Mouse (Mus musculus) kidney, embryonic 14.5 days (tissue): Measurements from ENCODE around the gene Usp1. TPM values are rescaled to one million over a fixed set of nuclear protein-coding genes. Genes with fewer than 3 reads are reported as not detected.
"Not testable (repeated sequence)": the region's sequence is repeated elsewhere in the genome, so short reads cannot be mapped to it uniquely, and the experiment has no call there.

Experiments
- ATAC-seq: fragments of 200-750 bp; cut with Nextera tagmentation; 2 replicates; pipeline ENCODE4 v1.8.0; 2017; ENCODE audit warnings: moderate number of reproducible peaks, mild to moderate bottlenecking, moderate TSS enrichment, moderate library complexity; ENCODE audit not compliant: low FRiP score, low TSS enrichment
- H3K27ac ChIP-seq: fragments of 300-500 bp; sonication (generic); 2 replicates; pipeline ENCODE4 v1.5.1; 2014; ENCODE audit warnings: low read depth, mild to moderate bottlenecking, low read length, moderate library complexity, mixed read lengths
- H3K27me3 ChIP-seq: fragments of 300-500 bp; sonication (generic); 2 replicates; pipeline ENCODE4 v1.6.1; 2014; ENCODE audit warnings: mild to moderate bottlenecking, low read length; ENCODE audit not compliant: control insufficient read depth, insufficient read depth
- H3K36me3 ChIP-seq: fragments of 300-500 bp; sonication (generic); 2 replicates; pipeline ENCODE4 v1.6.1; 2014; ENCODE audit warnings: low read length, mixed read lengths; ENCODE audit not compliant: control insufficient read depth, insufficient read depth
- H3K4me1 ChIP-seq: fragments of 300-500 bp; sonication (generic); 2 replicates; pipeline ENCODE4 v1.6.1; 2014; ENCODE audit warnings: low read length, mixed read lengths; ENCODE audit not compliant: control insufficient read depth, insufficient read depth
- H3K4me2 ChIP-seq: fragments of 300-500 bp; sonication (generic); replicated peaks from 2 replicates; pipeline ENCODE4 v1.6.1; 2014; ENCODE audit warnings: low read depth, mild to moderate bottlenecking, low read length
- H3K4me3 ChIP-seq: fragments of 300-500 bp; sonication (generic); 2 replicates; pipeline ENCODE4 v1.5.1; 2014; ENCODE audit warnings: mild to moderate bottlenecking, low read length
- H3K9ac ChIP-seq: fragments of 300-500 bp; sonication (generic); 2 replicates; pipeline ENCODE4 v1.6.1; 2014; ENCODE audit warnings: low read depth, mild to moderate bottlenecking, low read length, moderate library complexity
- H3K9me3 ChIP-seq: fragments of 300-500 bp; sonication (generic); 2 replicates; pipeline ENCODE4 v1.6.1; 2016; ENCODE audit warnings: low read length; ENCODE audit not compliant: control insufficient read depth
- WGBS: fragments of 180-500 bp; shearing (Covaris S2); extraction: QIAGEN DNeasy Blood & Tissue Kit; methylation state at CpG from one replicate; pipeline ENCODE4 v1.1.7; 2014; 5-methylcytosine and 5-hydroxymethylcytosine counted together
- polyA plus RNA-seq: library from polyadenylated mRNA; unstranded; fragments of >200 nt; fragmentation: Nextera tagmentation; extraction: Ambion mirVana; gene quantifications from 2 replicates; pipeline ENCODE4 v1.2.1, GENCODE M21; 2014

The Usp1 gene
- polyA plus RNA-seq, 1 experiment from 2014 or later = 141 TPM

DNA sequence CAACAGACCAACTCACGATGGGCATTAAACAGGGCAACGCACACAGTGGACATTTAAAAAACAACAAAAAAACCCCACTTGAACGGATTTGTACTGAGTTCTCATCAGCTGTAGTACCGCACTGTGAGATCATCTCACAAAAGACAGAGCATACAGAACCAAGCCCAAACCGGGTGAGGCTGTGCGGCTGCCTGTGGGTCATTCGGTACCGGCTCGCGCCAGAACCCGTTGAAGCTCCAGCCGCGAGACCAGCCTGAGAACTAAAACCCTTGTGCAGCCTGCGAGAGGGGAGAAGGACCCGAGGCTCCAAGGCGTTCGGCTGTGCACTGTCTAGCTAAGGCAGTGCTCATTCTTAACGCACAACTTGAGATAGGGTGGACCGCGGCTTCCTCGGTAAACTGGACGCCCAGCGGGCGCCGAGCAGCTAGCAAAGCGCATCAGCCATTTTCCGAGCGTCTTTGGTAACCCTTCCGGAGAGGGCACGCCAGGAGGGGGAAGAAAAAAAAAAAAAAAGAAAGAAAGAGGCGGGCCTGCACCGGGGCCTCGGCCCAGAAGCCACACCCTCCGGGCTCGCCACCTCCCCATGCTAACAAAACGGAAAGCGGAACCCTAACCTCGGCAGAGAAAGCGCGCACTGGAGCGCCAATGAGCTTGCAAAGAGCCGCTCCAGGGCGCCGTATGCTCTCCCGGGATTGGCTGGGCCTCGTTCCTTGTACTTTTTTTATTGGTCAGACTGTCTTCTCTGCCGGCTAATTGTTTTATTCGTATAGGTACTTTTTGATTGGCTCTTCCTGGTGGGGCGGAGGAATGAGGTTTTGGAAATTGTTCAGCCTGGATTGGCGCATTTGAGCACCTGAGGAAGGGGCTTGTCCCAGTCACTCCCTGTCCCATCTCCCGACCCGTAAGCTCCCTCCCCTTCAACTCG, 705 bp upstream of the Usp1 start:
- Histone ChIP-seq H3K27me3 (no peaks in the 10 kb centered on the region), H3K4me3 (peak overlapping the region; percentile 64), H3K4me1 (peaks cover 7% of the 10 kb centered on the region; the same call in 1 of the 2 replicates), H3K4me2 (peak overlapping the region; percentile 63), H3K27ac (peak overlapping the region; percentile 100), H3K9ac (peak overlapping the region; percentile 88), H3K9me3 (no peaks in the 10 kb centered on the region), H3K36me3 (peaks cover under 1% of the 10 kb centered on the region; the same call in 1 of the 2 replicates)
- ATAC-seq = peak; percentile 96
- WGBS = under 1% methylated on average over 53 of the region's 53 CpGs

DNA sequence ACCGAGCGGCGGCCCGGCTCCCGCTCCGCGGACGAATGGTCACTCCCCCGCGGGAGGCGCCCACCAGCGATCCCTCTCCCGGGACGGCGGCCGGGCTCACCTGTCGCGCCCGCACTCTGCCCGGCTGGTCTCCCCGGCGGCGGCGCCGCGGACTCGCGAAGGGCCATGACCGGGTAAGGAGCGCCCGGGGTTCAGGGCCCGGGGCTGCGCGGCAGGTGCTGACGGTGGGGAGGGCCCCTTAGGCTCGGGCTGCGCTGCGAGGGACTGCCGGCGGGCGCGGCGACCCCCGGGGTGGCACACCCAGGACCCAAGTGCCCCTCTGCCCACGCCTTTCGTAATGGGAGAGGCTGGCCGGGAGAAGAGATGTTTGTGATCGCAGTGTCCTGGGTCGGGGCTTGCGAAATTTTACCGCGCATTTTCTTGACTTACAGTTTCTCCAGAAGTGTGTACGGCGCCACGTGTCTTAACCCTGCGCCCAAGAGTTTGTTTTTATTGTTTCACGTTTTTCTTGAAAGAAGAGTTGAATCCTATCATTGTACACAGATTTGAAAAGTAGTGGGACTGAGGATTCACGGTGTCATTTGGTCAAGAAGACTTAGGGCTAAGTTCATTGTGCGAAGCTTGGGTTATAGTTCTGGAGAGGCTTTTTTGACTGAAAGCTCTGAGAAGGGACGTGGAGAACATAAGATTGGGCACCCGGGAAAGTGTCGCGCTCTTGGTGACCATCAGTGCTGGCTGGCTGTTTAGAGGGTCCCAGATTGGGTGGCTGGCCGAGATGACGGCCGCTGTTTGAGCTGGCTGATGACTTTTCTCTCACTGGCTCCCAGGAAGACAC, 678 bp downstream of the Usp1 start:
- H3K4me2 ChIP-seq = peak overlapping the region; percentile 63
- peak; percentile 28; the same call in 1 of the 2 replicates for ATAC-seq
- H3K27ac ChIP-seq = peak overlapping the region; percentile 100
- peak overlapping the region; percentile 64 for H3K4me3 ChIP-seq
- peaks cover 13% of the 10 kb centered on the region for H3K36me3 ChIP-seq
- H3K9ac ChIP-seq = peak overlapping the region; percentile 88
- WGBS = under 1% methylated on average over 66 of the region's 66 CpGs
- peaks cover 7% of the 10 kb centered on the region; the same call in 1 of the 2 replicates for H3K4me1 ChIP-seq
- H3K27me3 ChIP-seq = no peaks in the 10 kb centered on the region
- no peaks in the 10 kb centered on the region for H3K9me3 ChIP-seq

DNA sequence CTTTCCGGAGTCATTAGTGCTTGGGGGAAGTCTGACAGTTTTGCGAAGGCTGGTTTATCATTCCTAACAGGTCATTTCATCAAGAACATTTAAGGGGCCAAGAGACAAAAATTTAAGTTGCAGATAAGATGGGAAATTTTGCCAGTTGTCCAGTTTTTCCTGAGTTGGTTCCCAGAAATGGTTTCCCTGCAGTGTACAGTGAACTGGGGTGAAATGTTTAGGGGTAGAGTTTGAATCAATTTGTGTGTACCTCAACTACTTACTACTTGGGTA, 1.2 kb downstream of the Usp1 start:
- H3K9me3 ChIP-seq = no peaks in the 10 kb centered on the region
- H3K4me2 ChIP-seq = peak overlapping the region; percentile 63
- peaks cover 7% of the 10 kb centered on the region; the same call in 1 of the 2 replicates for H3K4me1 ChIP-seq
- 4% methylated on average over 2 of the region's 2 CpGs for WGBS
- H3K9ac ChIP-seq = peak overlapping the region; percentile 88
- H3K27ac ChIP-seq = no peak overlapping the region
- no peak for ATAC-seq
- peaks cover 16% of the 10 kb centered on the region for H3K36me3 ChIP-seq
- H3K27me3 ChIP-seq = no peaks in the 10 kb centered on the region
- H3K4me3 ChIP-seq = peak overlapping the region; percentile 64

DNA sequence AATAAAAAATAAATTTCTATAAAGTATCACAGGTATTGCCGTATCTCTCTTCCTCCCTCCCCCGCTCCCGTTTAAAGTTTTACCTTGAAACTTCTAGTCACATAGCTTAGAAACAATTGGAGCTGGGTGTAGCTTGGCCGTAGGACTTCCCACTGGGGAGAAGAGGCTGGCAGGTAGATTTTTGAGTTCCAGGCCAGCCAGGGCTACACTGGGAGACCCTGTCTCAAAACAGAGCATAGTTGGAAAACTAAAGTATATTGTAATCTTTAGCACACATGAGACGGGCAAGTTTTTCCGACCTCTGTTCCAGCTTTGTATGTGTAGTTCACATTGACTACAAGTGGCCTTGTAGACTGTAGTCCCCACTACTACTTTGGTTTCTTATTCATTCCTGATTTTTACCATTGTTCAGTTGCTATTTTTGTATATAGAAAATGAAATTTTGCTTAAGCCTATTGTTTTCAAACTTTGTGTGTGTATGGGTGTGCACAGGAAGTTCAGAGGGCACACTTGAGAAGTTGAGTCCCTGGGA, 1.7 kb downstream of the Usp1 start:
- H3K9me3 ChIP-seq = no peaks in the 10 kb centered on the region
- H3K4me3 ChIP-seq = peak overlapping the region; percentile 64
- H3K9ac ChIP-seq = peak overlapping the region; percentile 88; the same call in 1 of the 2 replicates
- H3K27ac ChIP-seq = no peak overlapping the region
- H3K36me3 ChIP-seq = peaks cover 21% of the 10 kb centered on the region
- peaks cover 7% of the 10 kb centered on the region; the same call in 1 of the 2 replicates for H3K4me1 ChIP-seq
- no peaks in the 10 kb centered on the region for H3K27me3 ChIP-seq
- ATAC-seq = no peak
- 14% methylated on average over 6 of the region's 6 CpGs for WGBS
- peak overlapping the region; percentile 63 for H3K4me2 ChIP-seq

DNA sequence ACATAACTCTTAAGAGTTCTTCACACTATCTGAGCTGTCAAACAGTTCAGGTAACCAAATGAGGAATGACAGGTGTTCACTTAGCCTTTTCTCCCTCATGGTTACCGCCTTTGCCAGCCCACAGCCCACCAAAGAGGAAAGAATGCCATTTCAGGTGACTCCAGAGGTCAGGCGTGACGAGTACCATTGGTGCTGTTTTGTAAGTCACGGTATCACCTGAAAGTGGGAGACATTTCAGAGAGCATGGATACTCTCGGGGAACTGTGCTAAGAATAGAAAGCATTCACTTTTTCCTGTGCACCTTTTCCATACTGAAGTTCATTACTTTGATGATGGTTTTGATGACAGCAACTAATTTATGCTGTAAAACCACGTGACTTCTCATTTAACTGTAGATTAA, 12.4 kb downstream of the Usp1 start:
- 83% methylated on average over 6 of the region's 6 CpGs for WGBS

DNA sequence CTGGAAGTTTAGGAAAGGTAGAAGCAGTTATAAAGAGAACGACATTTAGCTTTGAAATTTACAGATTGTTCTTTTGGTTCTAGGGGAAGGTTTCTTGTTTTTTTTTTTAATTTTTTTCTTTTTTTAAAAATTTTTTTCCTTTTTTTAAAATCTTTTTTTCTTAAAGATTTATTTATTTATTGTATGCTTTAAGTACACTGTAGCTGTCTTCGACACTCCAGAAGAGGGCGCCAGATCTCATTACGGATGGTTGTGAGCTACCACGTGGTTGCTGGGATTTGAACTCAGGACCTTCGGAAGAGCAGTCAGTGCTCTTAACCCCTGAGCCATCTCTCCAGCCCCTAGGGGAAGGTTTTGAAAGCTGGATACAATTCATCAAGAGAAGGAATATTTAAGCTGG, 14.6 kb downstream of the Usp1 start:
- H3K27ac ChIP-seq, H3K4me2 ChIP-seq, H3K9me3 ChIP-seq, H3K9ac ChIP-seq, H3K4me3 ChIP-seq, H3K4me1 ChIP-seq, ATAC-seq, H3K27me3 ChIP-seq: not testable (repeated sequence)
- H3K36me3 ChIP-seq = peaks cover 64% of the 10 kb centered on the region
- WGBS = 92% methylated on average over 6 of the region's 6 CpGs

More for the DNA sequence above, 12.4 kb downstream of the Usp1 start:
- no peak for ATAC-seq
- H3K4me1 ChIP-seq = no peaks in the 10 kb centered on the region
- peaks cover 65% of the 10 kb centered on the region for H3K36me3 ChIP-seq
- no peaks in the 10 kb centered on the region for H3K27me3 ChIP-seq
- no peak overlapping the region for H3K4me2 ChIP-seq
- H3K27ac ChIP-seq = no peak overlapping the region
- H3K9ac ChIP-seq = no peak overlapping the region
- no peaks in the 10 kb centered on the region for H3K9me3 ChIP-seq
- no peak overlapping the region for H3K4me3 ChIP-seq

DNA sequence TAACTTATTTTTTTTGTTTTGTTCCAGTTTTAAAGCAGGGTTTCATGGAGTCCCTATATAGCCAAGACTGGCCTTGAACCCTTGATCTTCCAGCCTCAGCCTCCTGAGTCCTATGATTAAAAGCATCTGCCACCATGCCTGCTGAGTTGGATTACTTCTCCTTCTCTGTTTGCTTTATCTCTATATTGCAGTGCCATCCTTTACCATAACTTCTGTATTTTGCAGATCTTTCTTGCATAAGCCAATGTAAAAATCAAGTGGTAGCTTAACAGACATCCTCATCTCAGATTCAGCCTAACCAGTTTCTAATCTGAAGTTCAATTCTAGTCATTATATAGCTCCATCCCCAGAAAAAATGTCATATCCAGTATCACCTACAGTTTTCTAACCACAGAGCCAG, 27.0 kb downstream of the Usp1 start:
- no peaks in the 10 kb centered on the region for H3K9me3 ChIP-seq
- H3K4me1 ChIP-seq = no peaks in the 10 kb centered on the region
- no peak overlapping the region for H3K4me3 ChIP-seq
- no peak overlapping the region for H3K9ac ChIP-seq
- H3K27ac ChIP-seq = no peak overlapping the region
- peaks cover 20% of the 10 kb centered on the region for H3K36me3 ChIP-seq
- no peak overlapping the region for H3K4me2 ChIP-seq
- no peaks in the 10 kb centered on the region for H3K27me3 ChIP-seq
- ATAC-seq = no peak

DNA sequence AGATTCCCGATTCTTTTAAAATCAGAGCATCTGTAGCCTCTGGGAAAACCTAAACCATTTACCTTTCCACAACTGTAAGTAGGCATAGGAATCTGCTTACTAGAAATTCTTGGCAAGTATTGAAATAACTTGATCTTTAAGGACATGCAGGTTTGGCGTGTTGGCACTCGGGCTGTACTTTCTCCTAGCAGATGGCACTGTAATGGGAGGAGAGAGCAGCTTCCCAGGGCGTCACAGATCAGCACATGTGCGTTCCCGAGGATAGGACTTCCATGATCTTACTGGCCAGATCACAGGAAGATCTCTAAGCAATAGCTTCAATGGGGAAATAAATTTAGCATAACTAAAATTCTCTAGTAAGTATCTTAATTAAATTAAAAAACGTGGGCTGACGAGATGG, 32.4 kb downstream of the Usp1 start:
- 92% methylated on average over 8 of the region's 8 CpGs for WGBS
- Histone ChIP-seq H3K9me3 (no peaks in the 10 kb centered on the region), H3K4me1 (no peaks in the 10 kb centered on the region), H3K4me2 (no peak overlapping the region), H3K36me3 (peaks cover 46% of the 10 kb centered on the region), H3K4me3 (no peak overlapping the region), H3K9ac (no peak overlapping the region), H3K27ac (no peak overlapping the region), H3K27me3 (no peaks in the 10 kb centered on the region)
- no peak for ATAC-seq
